Mouse (Mus musculus) spleen, adult 2 months (tissue): Measurements from ENCODE around the gene Fam227a. TPM values are rescaled to one million over a fixed set of nuclear protein-coding genes. Genes with fewer than 3 reads are reported as not detected.
A peak's percentile ranks its signal among the peaks of the same experiment; 100 is the strongest.

Experiments used
- DNase-seq, 2 experiments: peaks; one replicate each; pipeline versions ENCODE4 v3.0.0 to v3.0.0-alpha.2; 2012 to 2021; ENCODE audit warnings: low spot score in 2 of 2, low read depth in 1 of 2
- H3K27ac ChIP-seq: fragments of 200-500 bp; 2 replicates; pipeline ENCODE4 v1.5.1; 2012; ENCODE audit warnings: low read length, inconsistent platforms; ENCODE audit not compliant: insufficient read depth
- H3K27me3 ChIP-seq: fragments of 200-500 bp; 2 replicates; pipeline ENCODE4 v1.6.1; 2012; ENCODE audit warnings: mild to moderate bottlenecking, moderate library complexity, low read length, inconsistent platforms; ENCODE audit not compliant: control insufficient read depth, insufficient read depth
- H3K36me3 ChIP-seq: fragments of 200-500 bp; 2 replicates; pipeline ENCODE4 v1.6.1; 2012; ENCODE audit warnings: mild to moderate bottlenecking, low read length, inconsistent platforms; ENCODE audit not compliant: control insufficient read depth, insufficient read depth
- H3K4me1 ChIP-seq: fragments of 200-500 bp; 2 replicates; pipeline ENCODE4 v1.6.1; 2011; ENCODE audit warnings: inconsistent platforms; ENCODE audit not compliant: control insufficient read depth, insufficient read depth, insufficient read length
- H3K4me3 ChIP-seq: fragments of 200-500 bp; 2 replicates; pipeline ENCODE4 v1.5.1; 2011; ENCODE audit warnings: mild to moderate bottlenecking, inconsistent platforms; ENCODE audit not compliant: insufficient read depth, insufficient read length; ENCODE audit errors: extremely low read depth
- CTCF ChIP-seq: fragments of 200-500 bp; IDR thresholded peaks from 2 replicates; pipeline ENCODE4 v1.5.1; 2011; ENCODE audit warnings: mild to moderate bottlenecking, inconsistent platforms; ENCODE audit not compliant: insufficient read depth, insufficient read length, insufficient replicate concordance; ENCODE audit errors: extremely low read depth
- POLR2A ChIP-seq: fragments of 200-500 bp; IDR thresholded peaks from 2 replicates; pipeline ENCODE4 v1.6.1; 2011; ENCODE audit warnings: low read depth, low read length, inconsistent platforms
- WGBS: fragments of 180-500 bp; shearing (Covaris S2); methylation state at CpG from one replicate; pipeline ENCODE4 v1.1.7; 2018; 5-methylcytosine and 5-hydroxymethylcytosine counted together
- polyA plus RNA-seq: library from polyadenylated mRNA; depleted of rRNA; stranded (reverse); fragments of >200 nt; gene quantifications from 2 replicates; pipeline ENCODE4 v1.2.3, GENCODE M21; 2012

The Fam227a gene
- polyA plus RNA-seq, 1 experiment: 0.41 TPM

- DNase-seq: no peak
- TF ChIP-seq CTCF (peak; percentile 16; the same call in 1 of the 2 replicates), POLR2A (no peak)
- Histone ChIP-seq H3K27me3 (no peaks in the 10 kb centered on the region), H3K27ac (no peak overlapping the region), H3K4me1 (no peaks in the 10 kb centered on the region), H3K36me3 (no peaks in the 10 kb centered on the region), H3K4me3 (no peak overlapping the region)
- whole genome bisulfite sequencing: 91% methylated on average over 4 of the region's 4 CpGs
Measured at GRCm38 (mm10) chr15:79651481-79651880, 7.3 kb downstream of the Fam227a start.

DNA sequence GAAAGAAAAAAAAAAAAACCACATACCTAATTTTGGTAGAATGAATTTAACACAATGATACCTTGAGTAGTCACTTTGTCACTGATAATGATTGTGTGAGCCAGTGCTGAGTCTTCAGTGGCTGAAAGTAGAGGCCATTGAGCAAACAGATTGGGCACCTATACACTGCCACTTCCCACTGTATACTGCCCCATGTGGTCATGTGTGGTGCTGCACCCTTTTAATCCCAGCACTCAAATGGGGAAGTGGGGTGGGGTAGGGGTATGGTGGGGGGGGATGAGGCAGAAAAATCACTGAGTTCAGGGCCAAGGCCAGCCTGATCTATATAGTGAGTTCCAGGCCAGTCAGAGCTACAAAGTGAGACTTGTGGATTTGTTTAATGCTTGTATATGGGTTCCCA lies 8.2 kb downstream of the Fam227a start:
- no peaks in the 10 kb centered on the region for H3K36me3 ChIP-seq
- DNase-seq: peak; percentile 50
- H3K27me3 ChIP-seq: no peaks in the 10 kb centered on the region
- TF ChIP-seq CTCF (peak; percentile 42; the same call in 1 of the 2 replicates), POLR2A (no peak)
- no peaks in the 10 kb centered on the region for H3K4me1 ChIP-seq
- no peak overlapping the region for H3K4me3 ChIP-seq
- no peak overlapping the region for H3K27ac ChIP-seq

- WGBS: 95% methylated on average over 12 of the region's 12 CpGs
- Histone ChIP-seq H3K4me1 (no peaks in the 10 kb centered on the region), H3K4me3 (no peak overlapping the region), H3K36me3 (no peaks in the 10 kb centered on the region), H3K27me3 (no peaks in the 10 kb centered on the region), H3K27ac (no peak overlapping the region)
- TF ChIP-seq POLR2A: no peak
- no peak for TF ChIP-seq CTCF
- DNase-seq: no peak
Measured at GRCm38 (mm10) chr15:79648130-79648529, 10.6 kb downstream of the Fam227a start.

DNA sequence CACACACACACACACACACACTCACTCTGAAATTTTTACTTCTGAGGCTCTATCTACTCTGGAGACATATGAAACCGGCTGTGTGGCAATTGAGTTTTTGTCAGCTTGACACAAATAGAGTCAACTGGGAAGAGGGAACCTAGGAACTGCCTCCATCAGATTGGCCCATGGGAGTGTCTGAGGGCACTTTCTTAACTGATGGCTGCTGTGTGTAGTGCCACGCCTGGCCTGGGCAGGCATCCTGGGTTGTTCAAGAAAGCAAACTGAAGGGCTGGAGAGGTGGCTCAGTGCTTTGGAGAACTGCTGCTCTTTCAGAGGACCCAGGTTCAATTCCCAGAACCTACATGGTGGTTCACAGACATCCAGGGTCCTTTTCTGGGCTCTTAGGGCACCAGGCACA lies 13.3 kb downstream of the Fam227a start:
- Histone ChIP-seq H3K36me3 (no peaks in the 10 kb centered on the region), H3K27me3 (no peaks in the 10 kb centered on the region), H3K4me1 (no peaks in the 10 kb centered on the region), H3K27ac (no peak overlapping the region), H3K4me3 (no peak overlapping the region)
- TF ChIP-seq CTCF (no peak), POLR2A (no peak)
- 78% methylated on average over 2 of the region's 2 CpGs for WGBS
- no peak for DNase-seq

- no peak overlapping the region for H3K4me3 ChIP-seq
- no peaks in the 10 kb centered on the region for H3K27me3 ChIP-seq
- DNase-seq: no peak
- no peaks in the 10 kb centered on the region for H3K36me3 ChIP-seq
- TF ChIP-seq CTCF (no peak), POLR2A (no peak)
- H3K27ac ChIP-seq: no peak overlapping the region
- 62% methylated on average over 12 of the region's 12 CpGs for WGBS
- H3K4me1 ChIP-seq: no peaks in the 10 kb centered on the region
Measured at GRCm38 (mm10) chr15:79641135-79641817, 17.5 kb downstream of the Fam227a start.

- Histone ChIP-seq H3K27ac (no peak overlapping the region), H3K36me3 (no peaks in the 10 kb centered on the region), H3K27me3 (no peaks in the 10 kb centered on the region), H3K4me3 (no peak overlapping the region), H3K4me1 (no peaks in the 10 kb centered on the region)
- no peak for DNase-seq
- 79% methylated on average over 2 of the region's 2 CpGs for WGBS
- no peak for TF ChIP-seq CTCF
- TF ChIP-seq POLR2A: no peak
Measured at GRCm38 (mm10) chr15:79630471-79630870, 28.3 kb downstream of the Fam227a start.

GRCm38 (mm10) chr15:79619770-79620414 lies 38.9 kb downstream of the Fam227a start:
- DNase-seq: no peak
- no peaks in the 10 kb centered on the region for H3K4me1 ChIP-seq
- H3K27me3 ChIP-seq: no peaks in the 10 kb centered on the region
- TF ChIP-seq POLR2A: no peak
- no peak for TF ChIP-seq CTCF
- H3K4me3 ChIP-seq: no peak overlapping the region
- H3K27ac ChIP-seq: no peak overlapping the region
- 89% methylated on average over 11 of the region's 11 CpGs for WGBS
- no peaks in the 10 kb centered on the region for H3K36me3 ChIP-seq
